Mouse (Mus musculus) embryonic facial prominence, embryonic 14.5 days (tissue): ENCODE measurements around the gene Prss53. TPM values are rescaled to one million over a fixed set of nuclear protein-coding genes. Genes with fewer than 3 reads are reported as not detected.
"Not testable (repeated sequence)": the region's sequence is repeated elsewhere in the genome, so short reads cannot be mapped to it uniquely, and the experiment has no call there.

Experiments
- ATAC-seq: fragments of 200-750 bp; cut with Nextera tagmentation; 2 replicates; pipeline ENCODE4 v1.8.0; 2017; ENCODE audit warnings: low read depth, moderate number of reproducible peaks, moderate TSS enrichment
- DNase-seq: peaks from one replicate; pipeline ENCODE4 v3.0.0-alpha.2; 2015; ENCODE audit warnings: low spot score
- H3K27ac ChIP-seq: fragments of 300-500 bp; sonication (generic); replicated peaks from 2 replicates; pipeline ENCODE4 v1.5.1; 2014; ENCODE audit warnings: low read depth, mild to moderate bottlenecking, low read length, moderate library complexity
- H3K27me3 ChIP-seq: fragments of 300-500 bp; sonication (generic); replicated peaks from 2 replicates; pipeline ENCODE4 v1.6.1; 2014; ENCODE audit warnings: low read length; ENCODE audit not compliant: control insufficient read depth, insufficient read depth
- H3K36me3 ChIP-seq: fragments of 300-500 bp; sonication (generic); 2 replicates; pipeline ENCODE4 v1.6.1; 2014; ENCODE audit warnings: low read length, mixed read lengths; ENCODE audit not compliant: control insufficient read depth, insufficient read depth
- H3K4me1 ChIP-seq: fragments of 300-500 bp; sonication (generic); 2 replicates; pipeline ENCODE4 v1.6.1; 2014; ENCODE audit warnings: antibody characterized with exemption, low read length; ENCODE audit not compliant: control insufficient read depth, insufficient read depth
- H3K4me2 ChIP-seq: fragments of 300-500 bp; sonication (generic); 2 replicates; pipeline ENCODE4 v1.6.1; 2014; ENCODE audit warnings: low read depth, mild to moderate bottlenecking, low read length, moderate library complexity, mixed read lengths
- H3K4me3 ChIP-seq: fragments of 300-500 bp; sonication (generic); 2 replicates; pipeline ENCODE4 v1.5.1; 2014; ENCODE audit warnings: low read depth, mild to moderate bottlenecking, low read length
- H3K9ac ChIP-seq: fragments of 300-500 bp; sonication (generic); 2 replicates; pipeline ENCODE4 v1.6.1; 2014; ENCODE audit warnings: low read depth, mild to moderate bottlenecking, low read length, moderate library complexity, mixed read lengths
- H3K9me3 ChIP-seq: fragments of 300-500 bp; sonication (generic); 2 replicates; pipeline ENCODE4 v1.6.1; 2016; ENCODE audit warnings: low read length; ENCODE audit not compliant: control insufficient read depth
- WGBS: fragments of 180-500 bp; shearing (Covaris S2); extraction: QIAGEN DNeasy Blood & Tissue Kit; methylation state at CpG from one replicate; pipeline ENCODE4 v1.1.7; 2014; 5-methylcytosine and 5-hydroxymethylcytosine counted together
- polyA plus RNA-seq: library from polyadenylated mRNA; unstranded; fragments of >200 nt; fragmentation: Nextera tagmentation; extraction: Ambion mirVana; gene quantifications from 2 replicates; pipeline ENCODE4 v1.2.1, GENCODE M21; 2014

Prss53 gene
- polyA plus RNA-seq, 1 experiment from 2014 or later: 2.4 TPM

GRCm38 (mm10) chr7:127907939-127908338, 17.2 kb upstream of the Prss53 start:
- Histone ChIP-seq H3K4me2 (no peak overlapping the region), H3K4me3 (no peak overlapping the region), H3K36me3 (peaks cover 51% of the 10 kb centered on the region), H3K9ac (no peak overlapping the region), H3K27me3 (no peaks in the 10 kb centered on the region), H3K27ac (no peak overlapping the region), H3K9me3 (no peaks in the 10 kb centered on the region), H3K4me1 (peaks cover 3% of the 10 kb centered on the region; the same call in 1 of the 2 replicates)
- DNase-seq (no peak), ATAC-seq (no peak)
- 95% methylated on average over 12 of the region's 12 CpGs for WGBS

- H3K27ac ChIP-seq: peak within 1 kb of the TSS; percentile 85
- peak within 1 kb of the TSS; percentile 60 for H3K4me3 ChIP-seq
- peak; percentile 93 for DNase-seq
- H3K4me2 ChIP-seq: peak within 1 kb of the TSS; percentile 80
- peaks cover 42% of the 10 kb centered on the region for H3K36me3 ChIP-seq
- no peaks in the 10 kb centered on the region for H3K9me3 ChIP-seq
- H3K27me3 ChIP-seq: no peaks in the 10 kb centered on the region
- peak within 1 kb of the TSS; percentile 84 for H3K9ac ChIP-seq
- WGBS: 5% methylated on average over 35 of the region's 38 CpGs
- peaks cover 3% of the 10 kb centered on the region; the same call in 1 of the 2 replicates for H3K4me1 ChIP-seq
- peak; percentile 95 for ATAC-seq
These were observed 13.4 kb upstream of the Prss53 start, which contains the start of gene Bckdk for GRCm38 (mm10) chr7:127903971-127904796. Bckdk (plus strand) TSS chr7:127904082.

- no peak for ATAC-seq
- DNase-seq: no peak
- Histone ChIP-seq H3K9ac (no peak overlapping the region), H3K4me2 (no peak overlapping the region), H3K27ac (no peak overlapping the region), H3K27me3 (no peaks in the 10 kb centered on the region), H3K4me1 (peaks cover 3% of the 10 kb centered on the region; the same call in 1 of the 2 replicates), H3K9me3 (no peaks in the 10 kb centered on the region), H3K36me3 (peaks cover 18% of the 10 kb centered on the region), H3K4me3 (no peak overlapping the region)
- WGBS: 81% methylated on average over 2 of the region's 2 CpGs
These were observed 11.0 kb upstream of the Prss53 start for GRCm38 (mm10) chr7:127901772-127902171.

- 35% methylated on average over 7 of the region's 7 CpGs for WGBS
- no peaks in the 10 kb centered on the region for H3K9me3 ChIP-seq
- no peak overlapping the region for H3K27ac ChIP-seq
- H3K4me2 ChIP-seq: no peak overlapping the region
- DNase-seq (no peak), ATAC-seq (no peak)
- H3K4me1 ChIP-seq: peaks cover 3% of the 10 kb centered on the region; the same call in 1 of the 2 replicates
- H3K4me3 ChIP-seq: no peak overlapping the region
- H3K27me3 ChIP-seq: no peaks in the 10 kb centered on the region
- no peak overlapping the region for H3K9ac ChIP-seq
- H3K36me3 ChIP-seq: 0 out of 2 replicates have a peak, but pooled peaks cover under 1% of the 10 kb centered on the region
These were observed 9.2 kb upstream of the Prss53 start for GRCm38 (mm10) chr7:127899997-127900396.

GRCm38 (mm10) chr7:127898179-127898956, 7.6 kb upstream of the Prss53 start:
- 42% methylated on average over 10 of the region's 10 CpGs for WGBS
- Histone ChIP-seq H3K4me3 (no peak overlapping the region), H3K27me3 (no peaks in the 10 kb centered on the region), H3K36me3 (peaks cover 5% of the 10 kb centered on the region), H3K4me1 (peaks cover 7% of the 10 kb centered on the region; the same call in 1 of the 2 replicates), H3K27ac (no peak overlapping the region), H3K9me3 (no peaks in the 10 kb centered on the region), H3K9ac (no peak overlapping the region), H3K4me2 (no peak overlapping the region)
- ATAC-seq (no peak), DNase-seq (no peak)

GRCm38 (mm10) chr7:127897542-127897941, 6.8 kb upstream of the Prss53 start:
- Histone ChIP-seq H3K27me3 (no peaks in the 10 kb centered on the region), H3K4me1 (peaks cover 7% of the 10 kb centered on the region; the same call in 1 of the 2 replicates), H3K9me3 (no peaks in the 10 kb centered on the region), H3K27ac (no peak overlapping the region), H3K9ac (no peak overlapping the region), H3K4me2 (no peak overlapping the region), H3K4me3 (no peak overlapping the region), H3K36me3 (peaks cover 13% of the 10 kb centered on the region)
- 90% methylated on average over 7 of the region's 7 CpGs for WGBS
- ATAC-seq: no peak
- no peak for DNase-seq

GRCm38 (mm10) chr7:127896384-127896783, 5.6 kb upstream of the Prss53 start:
- H3K36me3 ChIP-seq: peaks cover 20% of the 10 kb centered on the region
- H3K9ac ChIP-seq: no peak overlapping the region
- H3K9me3 ChIP-seq: no peaks in the 10 kb centered on the region
- DNase-seq: peak; percentile 31
- H3K4me3 ChIP-seq: no peak overlapping the region
- H3K4me2 ChIP-seq: no peak overlapping the region
- H3K4me1 ChIP-seq: peaks cover 7% of the 10 kb centered on the region; the same call in 1 of the 2 replicates
- ATAC-seq: no peak
- WGBS: 66% methylated on average over 13 of the region's 13 CpGs
- no peak overlapping the region for H3K27ac ChIP-seq
- H3K27me3 ChIP-seq: no peaks in the 10 kb centered on the region

- not testable (repeated sequence) for H3K9ac ChIP-seq, ATAC-seq, H3K9me3 ChIP-seq, H3K4me1 ChIP-seq, H3K27ac ChIP-seq, H3K27me3 ChIP-seq, DNase-seq
- Histone ChIP-seq H3K4me3 (peak overlapping the region; percentile 57), H3K4me2 (peak overlapping the region; percentile 82), H3K36me3 (peaks cover 20% of the 10 kb centered on the region)
- 74% methylated on average over 7 of the region's 7 CpGs for WGBS
These were observed 5.1 kb upstream of the Prss53 start for GRCm38 (mm10) chr7:127895891-127896290.
